ENCODE assay signal across 8 mouse cellular contexts in the genomic region with DNA sequence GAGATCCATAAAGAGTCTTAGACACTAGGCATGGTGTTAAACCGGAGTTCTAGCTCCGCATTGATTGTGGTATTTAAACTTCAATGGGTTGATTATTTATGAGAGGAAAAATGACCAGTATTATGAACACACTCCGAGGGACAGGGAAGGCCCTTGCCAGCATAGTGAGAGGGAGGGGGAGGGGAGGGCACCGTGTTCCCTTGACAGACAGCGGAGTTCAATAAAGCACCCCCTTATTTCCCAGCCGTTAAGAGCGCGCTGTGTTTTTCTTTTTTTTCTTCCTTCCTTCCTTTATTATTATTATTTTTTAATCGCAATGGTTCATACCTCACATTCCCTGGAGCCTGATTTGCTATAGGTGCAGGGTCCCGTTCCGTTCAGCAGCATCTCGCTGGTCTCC. TPM values are rescaled to one million over a fixed set of nuclear protein-coding genes. Genes with fewer than 3 reads are reported as not detected.
DNase-seq lines count a peak whose midpoint lies in the region; ATAC-seq and TF ChIP-seq lines count a peak whose summit lies in the region.

No protein-coding gene starts in this region.

- no peaks in the 10 kb centered on the region for H3K9me3 ChIP-seq in lung, postnatal 0 days (ENCODE audit: low read length)
- no peaks in the 10 kb centered on the region for H3K9me3 ChIP-seq in limb, embryonic 11.5 days (ENCODE audit: control insufficient read depth, low read length)
- H3K9me3 ChIP-seq in stomach, embryonic 16.5 days (replicated peaks; ENCODE audit: control insufficient read depth, low read length), result no peaks in the 10 kb centered on the region

- peak overlapping the region; percentile 78 for H3K4me3 ChIP-seq in cerebellum, adult 2 months (replicated peaks; ENCODE audit: insufficient read depth, low read depth, low read length)
- peak overlapping the region; percentile 20 for H3K4me3 ChIP-seq in lung, postnatal 0 days (ENCODE audit: low read depth, low read length)
- H3K4me3 ChIP-seq in limb, embryonic 11.5 days (ENCODE audit: low read depth, low read length), result peak overlapping the region; percentile 25; the same call in 1 of the 2 replicates
- H3K4me3 ChIP-seq in stomach, embryonic 16.5 days (replicated peaks; ENCODE audit: low read length), result peak overlapping the region; percentile 45

- ATAC-seq in cerebellum, adult (ENCODE audit: insufficient number of reproducible peaks, low FRiP score, low TSS enrichment), result no peak
- no peak for ATAC-seq in lung, postnatal 0 days
- no peak for ATAC-seq in limb, embryonic 11.5 days (ENCODE audit: insufficient number of reproducible peaks, low FRiP score, low TSS enrichment, low read depth)
- no peak for ATAC-seq in stomach, embryonic 16.5 days (ENCODE audit: insufficient read depth, low FRiP score)

- peak in 1 of 2 experiments; percentile 58 for DNase-seq in cerebellum, adult 2 months
- no peak for DNase-seq in lung, postnatal 0 days (ENCODE audit: low spot score)
- no peak for DNase-seq in lung, adult 18-20 months
- peak; percentile 22 for DNase-seq in limb, embryonic 11.5 days (ENCODE audit: low spot score)
- no peak for DNase-seq in right cerebral cortex, postnatal 14 days
- DNase-seq in urinary bladder, postnatal 36 days (ENCODE audit: low spot score in 2 of 2), result no peak

- no peaks in the 10 kb centered on the region for H3K27me3 ChIP-seq in cerebellum, adult 2 months (ENCODE audit: control insufficient read depth, insufficient read depth, low read length)
- 0 out of 2 replicates have a peak, but pooled peaks cover 4% of the 10 kb centered on the region for H3K27me3 ChIP-seq in lung, postnatal 0 days (replicated peaks; ENCODE audit: insufficient read depth, low read length)
- H3K27me3 ChIP-seq in limb, embryonic 11.5 days (ENCODE audit: control insufficient read depth, insufficient read depth, low read length), result peaks cover 18% of the 10 kb centered on the region
- H3K27me3 ChIP-seq in stomach, embryonic 16.5 days (ENCODE audit: control insufficient read depth, insufficient read depth, low read length), result peaks cover 8% of the 10 kb centered on the region; the same call in 1 of the 2 replicates

- no peak for TF ChIP-seq POLR2A in cerebellum, adult 2 months (IDR thresholded peaks at IDR 0.05; ENCODE audit: borderline replicate concordance, insufficient read depth, low read length)

- H3K4me1 ChIP-seq in cerebellum, adult 2 months (ENCODE audit: control insufficient read depth, insufficient read depth, low read length), result peaks cover under 1% of the 10 kb centered on the region; the same call in 1 of the 2 replicates
- no peaks in the 10 kb centered on the region for H3K4me1 ChIP-seq in lung, postnatal 0 days (ENCODE audit: insufficient read depth, low read depth, low read length)
- no peaks in the 10 kb centered on the region; the same call in 1 of the 2 replicates for H3K4me1 ChIP-seq in limb, embryonic 11.5 days (ENCODE audit: control insufficient read depth, insufficient read depth, low read length)
- peaks cover 2% of the 10 kb centered on the region; the same call in 1 of the 2 replicates for H3K4me1 ChIP-seq in stomach, embryonic 16.5 days (ENCODE audit: control insufficient read depth, insufficient read depth, low read length)

- TF ChIP-seq EP300 in lung, postnatal 0 days (IDR thresholded peaks at IDR 0.05), result no peak

- no peak for TF ChIP-seq CTCF in cerebellum, adult 2 months (IDR thresholded peaks at IDR 0.05; ENCODE audit: borderline replicate concordance, insufficient read depth, low read depth, low read length)
- TF ChIP-seq CTCF in lung, postnatal 0 days (IDR thresholded peaks at IDR 0.05), result no peak

- H3K27ac ChIP-seq in cerebellum, adult 2 months (ENCODE audit: insufficient read depth, low read length), result peak overlapping the region; percentile 76
- H3K27ac ChIP-seq in lung, postnatal 0 days (ENCODE audit: low read length), result no peak overlapping the region
- H3K27ac ChIP-seq in limb, embryonic 11.5 days (replicated peaks; ENCODE audit: low read depth, low read length), result no peak overlapping the region
- H3K27ac ChIP-seq in stomach, embryonic 16.5 days (ENCODE audit: low read length), result no peak overlapping the region

- peak overlapping the region; percentile 38 for H3K4me2 ChIP-seq in lung, postnatal 0 days (replicated peaks; ENCODE audit: low read depth, low read length)
- peak overlapping the region; percentile 55 for H3K4me2 ChIP-seq in limb, embryonic 11.5 days (ENCODE audit: low read depth, severe bottlenecking)
- peak overlapping the region; percentile 68 for H3K4me2 ChIP-seq in stomach, embryonic 16.5 days (ENCODE audit: low read depth, low read length)

- no peaks in the 10 kb centered on the region for H3K36me3 ChIP-seq in lung, postnatal 0 days (ENCODE audit: insufficient read depth, low read length)
- no peaks in the 10 kb centered on the region for H3K36me3 ChIP-seq in limb, embryonic 11.5 days (ENCODE audit: control insufficient read depth, insufficient read depth, low read length)
- no peaks in the 10 kb centered on the region for H3K36me3 ChIP-seq in stomach, embryonic 16.5 days (ENCODE audit: control insufficient read depth, insufficient read depth, low read length)

- H3K9ac ChIP-seq in lung, postnatal 0 days (replicated peaks; ENCODE audit: low read depth), result no peak overlapping the region
- no peak overlapping the region for H3K9ac ChIP-seq in limb, embryonic 11.5 days (ENCODE audit: low read length)
- peak overlapping the region; percentile 52 for H3K9ac ChIP-seq in stomach, embryonic 16.5 days (ENCODE audit: low read length)

- WGBS in cerebellum, adult 2 months, result 1% methylated on average over 12 of the region's 12 CpGs
- 1% methylated on average over 12 of the region's 12 CpGs for WGBS in lung, postnatal 0 days
- under 1% methylated on average over 12 of the region's 12 CpGs for WGBS in limb, embryonic 11.5 days
- WGBS in stomach, embryonic 16.5 days, result 2% methylated on average over 12 of the region's 12 CpGs

RNA-seq across cellular contexts. Expression of a gene that starts 2.6 kb away (rescaled TPM):
- 72.7 and 73.6 TPM in 2 replicates for polyA plus RNA-seq in cerebellum, adult 2 months (2012; rRNA removed)
- 0.11 and 0.14 TPM in 2 replicates for polyA plus RNA-seq in lung, postnatal 0 days (2015; fragmentation: Nextera tagmentation; extraction: Ambion mirVana)
- 0.45 and 0.68 TPM in 2 replicates for polyA plus RNA-seq in limb, embryonic 11.5 days (2014; fragmentation: Nextera tagmentation; extraction: Ambion mirVana)
- polyA plus RNA-seq in stomach, embryonic 16.5 days (2015; fragmentation: Nextera tagmentation; extraction: Ambion mirVana), result 4.0 and 4.9 TPM in 2 replicates

Comparison
In these comparisons a context has a peak if more than half of its experiments do, and no peak if none do; other contexts are left out.
1. H3K4me3 ChIP-seq: peak in every context shown above with its lines; median percentile 78 in cerebellum, adult 2 months; 45 in stomach, embryonic 16.5 days; 25 in limb, embryonic 11.5 days; 20 in lung, postnatal 0 days.
2. RNA of a gene that starts 2.6 kb away (polyA plus RNA-seq): 72.7 to 73.6 TPM in cerebellum, adult 2 months; 4.0 to 4.9 TPM in stomach, embryonic 16.5 days, 0.45 to 0.68 TPM in limb, embryonic 11.5 days and 0.11 to 0.14 TPM in lung, postnatal 0 days; every median in the first group is over 10 times any median in the second.
3. Peak in every context shown above with its lines, with median percentiles within 50 percentile points of each other: H3K4me2 ChIP-seq.